Mouse (Mus musculus) 3T3-L1 (cell line): Measurements from ENCODE around the gene Qrfpr.

Experiments used
- DNase-seq: peaks from one replicate; pipeline ENCODE4 v3.0.0-alpha.2; 2015; ENCODE audit warnings: low read depth, low spot score

Gene Qrfpr

GRCm38 (mm10) chr3:36221743-36222682 is at the start of gene Qrfpr:
Gene Qrfpr, minus strand, starts transcription at chr3:36222313.
- no peak for DNase-seq

- DNase-seq = no peak
Measured at GRCm38 (mm10) chr3:36263873-36264272, 41.8 kb upstream of the Qrfpr start.

GRCm38 (mm10) chr3:36263265-36263664 is 41.2 kb upstream of the Qrfpr start:
- DNase-seq = no peak

- DNase-seq = peak; percentile 43
Measured at GRCm38 (mm10) chr3:36250585-36250984, 28.5 kb upstream of the Qrfpr start.

- no peak for DNase-seq
Measured at GRCm38 (mm10) chr3:36248446-36248845, 26.3 kb upstream of the Qrfpr start.

GRCm38 (mm10) chr3:36229941-36230340 is 7.8 kb upstream of the Qrfpr start:
- DNase-seq = peak; percentile 75

GRCm38 (mm10) chr3:36227246-36227645 is 5.1 kb upstream of the Qrfpr start:
- DNase-seq = peak; percentile 58

- no peak for DNase-seq
Measured at GRCm38 (mm10) chr3:36223361-36223760, 1.2 kb upstream of the Qrfpr start.

GRCm38 (mm10) chr3:36212758-36213157 is 9.4 kb downstream of the Qrfpr start:
- DNase-seq = no peak

GRCm38 (mm10) chr3:36210939-36211338 is 11.2 kb downstream of the Qrfpr start:
- peak; percentile 20 for DNase-seq

- peak; percentile 91 for DNase-seq
Measured at GRCm38 (mm10) chr3:36209776-36210555, 12.1 kb downstream of the Qrfpr start.

- no peak for DNase-seq
Measured at GRCm38 (mm10) chr3:36207520-36208264, 14.4 kb downstream of the Qrfpr start.

GRCm38 (mm10) chr3:36202932-36203331 is 19.2 kb downstream of the Qrfpr start:
- no peak for DNase-seq

- no peak for DNase-seq
Measured at GRCm38 (mm10) chr3:36201098-36201497, 21.0 kb downstream of the Qrfpr start.

GRCm38 (mm10) chr3:36189243-36189642 is 32.9 kb downstream of the Qrfpr start:
- peak; percentile 45 for DNase-seq

GRCm38 (mm10) chr3:36186510-36186909 is 35.6 kb downstream of the Qrfpr start:
- no peak for DNase-seq

GRCm38 (mm10) chr3:36181519-36181918 is 40.6 kb downstream of the Qrfpr start:
- DNase-seq = peak; percentile 88

GRCm38 (mm10) chr3:36173761-36174160 is 48.4 kb downstream of the Qrfpr start:
- DNase-seq = peak; percentile 63

GRCm38 (mm10) chr3:36171348-36171747 is 50.8 kb downstream of the Qrfpr start:
- DNase-seq = peak; percentile 36

GRCm38 (mm10) chr3:36170670-36171210 is 51.4 kb downstream of the Qrfpr start:
- no peak for DNase-seq

GRCm38 (mm10) chr3:36155268-36155667 is 66.8 kb downstream of the Qrfpr start:
- no peak for DNase-seq
